Mouse (Mus musculus) G1E (cell line): ENCODE data around the gene Fgf8.

Experiments
- CTCF ChIP-seq: IDR thresholded peaks from 2 replicates; pipeline ENCODE4 v1.5.1; 2012; ENCODE audit warnings: low read depth, low read length, inconsistent platforms, mixed read lengths
- GATA1 ChIP-seq: IDR thresholded peaks from 2 replicates; pipeline ENCODE4 v1.6.1; 2012; ENCODE audit warnings: borderline replicate concordance, low read length, inconsistent platforms, mixed read lengths
- GATA2 ChIP-seq: IDR thresholded peaks from 2 replicates; pipeline ENCODE4 v1.6.1; 2012; ENCODE audit warnings: low read depth, low read length, inconsistent platforms, borderline replicate concordance
- POLR2AphosphoS5 ChIP-seq: IDR thresholded peaks from 2 replicates; pipeline ENCODE4 v1.6.1; 2012; ENCODE audit warnings: low read depth, low read length, inconsistent platforms; ENCODE audit not compliant: insufficient replicate concordance
- TAL1 ChIP-seq: conservative IDR thresholded peaks from 2 replicates; pipeline ENCODE4 v1.6.1; 2012; ENCODE audit warnings: low read depth, low read length, inconsistent platforms, mixed read lengths

GRCm38 (mm10) chr19:45736241-45736640, 6.5 kb downstream of the Fgf8 start:
- no peak for TF ChIP-seq CTCF
- TF ChIP-seq TAL1 = no peak
- TF ChIP-seq POLR2AphosphoS5 = no peak
- no peak for TF ChIP-seq GATA1
- TF ChIP-seq GATA2 = no peak
